Comparison of ENCODE assay signal across 16 mouse cellular contexts in genomic region chr11:81965653-81966625, GRCm38 (mm10). TPM values are rescaled to one million over a fixed set of nuclear protein-coding genes. Genes with fewer than 3 reads are reported as not detected.
DNase-seq lines count a peak whose midpoint lies in the region; ATAC-seq and TF ChIP-seq lines count a peak whose summit lies in the region.
"Had no signal": no experiment of that assay in that cellular context is flagged by ENCODE, and none has a peak within 500 bp of the region (broad histone marks: within the 10 kb centered on the region; RNA-seq: fewer than 3 reads in every experiment).

No protein-coding gene starts in this region.

- no peaks in the 10 kb centered on the region for H3K9me3 ChIP-seq in forebrain, embryonic 14.5 days (replicated peaks; ENCODE audit: control insufficient read depth, low read length)
- no peaks in the 10 kb centered on the region for H3K9me3 ChIP-seq in hindbrain, embryonic 16.5 days (ENCODE audit: control insufficient read depth, low read length)
- no peaks in the 10 kb centered on the region for H3K9me3 ChIP-seq in midbrain, postnatal 0 days (ENCODE audit: low read length)

- 43% methylated on average over 11 of the region's 11 CpGs for WGBS in forebrain, embryonic 14.5 days
- 41% methylated on average over 11 of the region's 11 CpGs for WGBS in hindbrain, embryonic 16.5 days
- 27% methylated on average over 11 of the region's 11 CpGs for WGBS in midbrain, postnatal 0 days

- peak; percentile 63 for ATAC-seq in forebrain, embryonic 14.5 days
- ATAC-seq in hindbrain, embryonic 16.5 days, result peak; percentile 54; the same call in 1 of the 2 replicates
- peak; percentile 52; the same call in 1 of the 2 replicates for ATAC-seq in midbrain, postnatal 0 days (ENCODE audit: low FRiP score)
- ATAC-seq: CD4-positive, CD25-positive, alpha-beta regulatory T cell, adult 4 months; intestine, embryonic 16.5 days had no signal

- H3K36me3 ChIP-seq in forebrain, embryonic 14.5 days (ENCODE audit: control insufficient read depth, insufficient read depth, low read length), result no peaks in the 10 kb centered on the region
- no peaks in the 10 kb centered on the region for H3K36me3 ChIP-seq in hindbrain, embryonic 16.5 days (ENCODE audit: control insufficient read depth, insufficient read depth, low read length)
- no peaks in the 10 kb centered on the region for H3K36me3 ChIP-seq in midbrain, postnatal 0 days (ENCODE audit: insufficient read depth, low read length)

- peaks cover 11% of the 10 kb centered on the region; the same call in 1 of the 2 replicates for H3K27me3 ChIP-seq in forebrain, embryonic 14.5 days (replicated peaks; ENCODE audit: control insufficient read depth, insufficient read depth, low read length)
- H3K27me3 ChIP-seq in hindbrain, embryonic 16.5 days (replicated peaks; ENCODE audit: control insufficient read depth, insufficient read depth, low read length), result no peaks in the 10 kb centered on the region
- no peaks in the 10 kb centered on the region for H3K27me3 ChIP-seq in midbrain, postnatal 0 days (ENCODE audit: insufficient read depth, low read length)

- TF ChIP-seq CTCF in left cerebral cortex, adult 2 months (IDR thresholded peaks at IDR 0.05), result no peak
- TF ChIP-seq CTCF in midbrain, postnatal 0 days (IDR thresholded peaks at IDR 0.05), result 0 out of 2 replicates have a peak, but pooled peaks have one; percentile 2

- peak overlapping the region; percentile 54 for H3K4me3 ChIP-seq in left cerebral cortex, adult 2 months
- H3K4me3 ChIP-seq in forebrain, embryonic 14.5 days (ENCODE audit: low read depth, low read length), result 0 out of 2 replicates have a peak overlapping the region, but pooled peaks have one; percentile 11
- peak overlapping the region; percentile 50 for H3K4me3 ChIP-seq in hindbrain, embryonic 16.5 days (ENCODE audit: low read length)
- H3K4me3 ChIP-seq in midbrain, postnatal 0 days (ENCODE audit: low read depth, low read length), result peak overlapping the region; percentile 54

- H3K4me1 ChIP-seq in forebrain, embryonic 14.5 days (ENCODE audit: control insufficient read depth, insufficient read depth, low read length), result peaks cover 31% of the 10 kb centered on the region
- peaks cover 18% of the 10 kb centered on the region for H3K4me1 ChIP-seq in hindbrain, embryonic 16.5 days (ENCODE audit: control insufficient read depth, insufficient read depth, low read depth, low read length)
- peaks cover 17% of the 10 kb centered on the region for H3K4me1 ChIP-seq in midbrain, postnatal 0 days (ENCODE audit: insufficient read depth, low read length)

- peak overlapping the region; percentile 42 for H3K4me2 ChIP-seq in forebrain, embryonic 14.5 days (ENCODE audit: low read length)
- peak overlapping the region; percentile 78 for H3K4me2 ChIP-seq in hindbrain, embryonic 16.5 days (ENCODE audit: low read length)
- peak overlapping the region; percentile 82 for H3K4me2 ChIP-seq in midbrain, postnatal 0 days (ENCODE audit: low read depth, low read length, poor library complexity, severe bottlenecking)
- H3K4me2 ChIP-seq: lung, embryonic 14.5 days had no signal

- peak overlapping the region; percentile 91 for H3K27ac ChIP-seq in left cerebral cortex, adult 2 months
- H3K27ac ChIP-seq in forebrain, embryonic 14.5 days (ENCODE audit: low read depth, low read length), result no peak overlapping the region
- peak overlapping the region; percentile 45; the same call in 1 of the 2 replicates for H3K27ac ChIP-seq in hindbrain, embryonic 16.5 days (ENCODE audit: low read depth, low read length)
- peak overlapping the region; percentile 74 for H3K27ac ChIP-seq in midbrain, postnatal 0 days (ENCODE audit: low read depth, low read length)

- peak overlapping the region; percentile 25; the same call in 1 of the 2 replicates for H3K9ac ChIP-seq in forebrain, embryonic 14.5 days (ENCODE audit: low read length)
- H3K9ac ChIP-seq in hindbrain, embryonic 16.5 days (ENCODE audit: low read depth, low read length), result peak overlapping the region; percentile 46
- peak overlapping the region; percentile 54 for H3K9ac ChIP-seq in midbrain, postnatal 0 days (replicated peaks; ENCODE audit: low read length, poor library complexity, severe bottlenecking)
- H3K9ac ChIP-seq: lung, embryonic 14.5 days had no signal

- intact Hi-C loops in left cerebral cortex, adult 2 months (cut with DNase I), result no loop called here

- DNase-seq in left cerebral cortex, adult 2 months (ENCODE audit: extremely low spot score in 1 of 2, low spot score in 2 of 2), result no peak
- DNase-seq in left cerebral cortex, adult 9 months (ENCODE audit: low spot score in 2 of 2), result no peak
- DNase-seq in forebrain, embryonic 14.5 days (ENCODE audit: low spot score), result peak; percentile 44
- DNase-seq in midbrain, postnatal 0 days (ENCODE audit: low spot score), result peak; percentile 38
- no peak for DNase-seq in thymus, postnatal 36 days
- DNase-seq in spleen, postnatal 4 days (ENCODE audit: low spot score in 2 of 2), result no peak
- no peak for DNase-seq in adrenal gland, postnatal 36 days
- DNase-seq: cerebellum, adult 9-10 months; heart, adult 11 months; thymus, adult 18-20 months had no signal

RNA-seq across cellular contexts. Expression of gene Asic2, which starts 2.3 kb away (rescaled TPM):
- 10 to 100 TPM; 65.7 to 75.2 TPM for total RNA-seq in left cerebral cortex, adult 2 months (2021)
- polyA plus RNA-seq in forebrain, embryonic 14.5 days (2014; fragmentation: Nextera tagmentation; extraction: Ambion mirVana), result 3.8 and 5.0 TPM in 2 replicates
- polyA plus RNA-seq in hindbrain, embryonic 16.5 days (2015; fragmentation: Nextera tagmentation; extraction: Ambion mirVana), result 17.6 and 17.8 TPM in 2 replicates
- total RNA-seq in midbrain, postnatal 0 days (2014; rRNA removed), result 60.2 and 63.8 TPM in 2 replicates
- 19.8 and 20.3 TPM in 2 replicates for polyA plus RNA-seq in midbrain, postnatal 0 days (2015; fragmentation: Nextera tagmentation; extraction: Ambion mirVana)
- total RNA-seq in adrenal gland, postnatal 36 days (2021), result 1 to 10 TPM; 1.7 TPM
- total RNA-seq: heart, postnatal 10 days; megakaryocyte, adult 5-6 weeks had no signal
- polyA plus RNA-seq: CD4-positive, CD25-positive, alpha-beta regulatory T cell, adult 4 months had no signal

Comparison
In these comparisons a context has a peak if more than half of its experiments do, and no peak if none do; other contexts are left out.
1. DNase-seq: peak in forebrain, embryonic 14.5 days (single experiment) and midbrain, postnatal 0 days (single experiment); none in left cerebral cortex, adult 2 months (0 of 2), left cerebral cortex, adult 9 months (0 of 2), thymus, postnatal 36 days (0 of 2), spleen, postnatal 4 days (0 of 2) and adrenal gland, postnatal 36 days (0 of 2).
2. RNA of gene Asic2, which starts 2.3 kb away (total RNA-seq): 65.7 to 75.2 TPM in left cerebral cortex, adult 2 months and 60.2 to 63.8 TPM in midbrain, postnatal 0 days; 1.7 TPM in adrenal gland, postnatal 36 days; every median in the first group is over 10 times any median in the second.
3. Peak in every context shown above with its lines, with median percentiles within 50 percentile points of each other: H3K4me3 ChIP-seq, ATAC-seq, H3K4me2 ChIP-seq and H3K9ac ChIP-seq.